In the genomic region with DNA sequence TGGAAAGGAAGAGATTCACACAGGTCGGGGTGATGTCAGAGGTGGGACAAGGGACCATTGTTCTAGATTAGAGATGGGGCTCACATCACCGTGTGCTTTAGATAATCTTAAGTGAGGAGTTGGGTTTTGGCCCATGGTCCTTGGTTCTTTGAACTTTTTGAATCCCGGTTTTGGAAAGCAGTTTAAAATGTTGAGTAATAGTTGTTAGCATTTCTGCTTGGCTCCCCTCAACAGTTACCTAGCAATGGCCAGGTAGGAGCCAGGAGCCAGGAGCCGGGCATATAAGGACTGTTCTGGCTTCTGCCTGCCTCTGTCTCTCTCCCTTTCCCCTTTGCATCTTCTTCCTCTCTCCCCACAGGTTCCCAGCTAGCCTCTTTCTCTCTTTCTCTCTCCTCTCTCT, we compare ENCODE assay signal across 28 mouse cellular contexts.
DNase-seq lines count a peak whose midpoint lies in the region; ATAC-seq and TF ChIP-seq lines count a peak whose summit lies in the region.
"Had no signal": no experiment of that assay in that cellular context is flagged by ENCODE, and none has a peak within 500 bp of the region (broad histone marks: within the 10 kb centered on the region; RNA-seq: fewer than 3 reads in every experiment).

No protein-coding gene starts in this region.

- no peak overlapping the region for H3K4me3 ChIP-seq in liver, adult 2 months (ENCODE audit: insufficient read depth, low read depth, low read length)
- H3K4me3 ChIP-seq in liver, postnatal 0 days (ENCODE audit: low read depth, low read length) = no peak overlapping the region
- H3K4me3 ChIP-seq in embryonic facial prominence, embryonic 14.5 days (ENCODE audit: low read depth, low read length) = no peak overlapping the region
- no peak overlapping the region for H3K4me3 ChIP-seq in limb, embryonic 10.5 days
- H3K4me3 ChIP-seq: gastrocnemius, adult 2 months; heart, embryonic 12.5 days; heart, embryonic 15.5 days had no signal

- no peaks in the 10 kb centered on the region for H3K9me3 ChIP-seq in liver, postnatal 0 days (ENCODE audit: low read length)
- H3K9me3 ChIP-seq in embryonic facial prominence, embryonic 14.5 days (ENCODE audit: control insufficient read depth, low read length) = peaks cover 5% of the 10 kb centered on the region
- H3K9me3 ChIP-seq in limb, embryonic 10.5 days (replicated peaks) = no peaks in the 10 kb centered on the region; the same call in 1 of the 2 replicates
- H3K9me3 ChIP-seq: heart, embryonic 15.5 days had no signal

- no peak for TF ChIP-seq POLR2A in liver, adult 2 months (IDR thresholded peaks at IDR 0.05; ENCODE audit: extremely low read depth, insufficient read depth, low read length)

- H3K27me3 ChIP-seq in liver, adult 2 months (ENCODE audit: control insufficient read depth, insufficient read depth, low read length) = no peaks in the 10 kb centered on the region
- H3K27me3 ChIP-seq in liver, postnatal 0 days (ENCODE audit: insufficient read depth, low read length) = 0 out of 2 replicates have a peak, but pooled peaks cover 2% of the 10 kb centered on the region
- no peaks in the 10 kb centered on the region for H3K27me3 ChIP-seq in embryonic facial prominence, embryonic 14.5 days (replicated peaks; ENCODE audit: control insufficient read depth, insufficient read depth, low read length)
- H3K27me3 ChIP-seq in limb, embryonic 10.5 days (ENCODE audit: low read depth, poor library complexity, severe bottlenecking) = no peaks in the 10 kb centered on the region
- H3K27me3 ChIP-seq: CH12.LX; heart, embryonic 12.5 days; heart, embryonic 15.5 days; Patski had no signal

- no peaks in the 10 kb centered on the region for H3K36me3 ChIP-seq in liver, adult 2 months (ENCODE audit: control insufficient read depth, insufficient read depth, low read length)
- no peaks in the 10 kb centered on the region for H3K36me3 ChIP-seq in liver, postnatal 0 days (replicated peaks; ENCODE audit: insufficient read depth, low read length)
- peaks cover 37% of the 10 kb centered on the region for H3K36me3 ChIP-seq in embryonic facial prominence, embryonic 14.5 days (ENCODE audit: control insufficient read depth, insufficient read depth, low read length)
- peaks cover 44% of the 10 kb centered on the region for H3K36me3 ChIP-seq in limb, embryonic 10.5 days
- H3K36me3 ChIP-seq: G1E had no signal

- H3K27ac ChIP-seq in liver, adult 2 months (replicated peaks; ENCODE audit: insufficient read depth, low read depth, low read length) = peak overlapping the region; percentile 70
- H3K27ac ChIP-seq in liver, postnatal 0 days (ENCODE audit: low read depth) = no peak overlapping the region
- 0 out of 2 replicates have a peak overlapping the region, but pooled peaks have one; percentile 59 for H3K27ac ChIP-seq in embryonic facial prominence, embryonic 14.5 days (replicated peaks; ENCODE audit: low read depth, low read length)
- H3K27ac ChIP-seq in limb, embryonic 10.5 days = peak overlapping the region; percentile 72
- H3K27ac ChIP-seq: gastrocnemius, adult 2 months; heart, embryonic 15.5 days; hindbrain, embryonic 14.5 days; hindbrain, postnatal 0 days had no signal

- TF ChIP-seq CTCF in liver, adult 2 months (IDR thresholded peaks at IDR 0.05; ENCODE audit: low read depth, low read length) = no peak
- no peak for TF ChIP-seq CTCF in liver, postnatal 0 days (IDR thresholded peaks at IDR 0.05; ENCODE audit: low read depth)

- WGBS in liver, adult 2 months = 22% methylated on average over 4 of the region's 4 CpGs
- WGBS in liver, postnatal 0 days (ENCODE audit: insufficient replicate concordance) = 52% methylated on average over 4 of the region's 4 CpGs
- 69% methylated on average over 4 of the region's 4 CpGs for WGBS in embryonic facial prominence, embryonic 14.5 days
- WGBS in limb, embryonic 10.5 days = 84% methylated on average over 4 of the region's 4 CpGs

- intact Hi-C loops in heart, postnatal 36 days (cut with DNase I) = no loop called here

- peaks cover 23% of the 10 kb centered on the region for H3K4me1 ChIP-seq in liver, adult 2 months (ENCODE audit: control insufficient read depth, insufficient read depth, low read length)
- peaks cover 6% of the 10 kb centered on the region for H3K4me1 ChIP-seq in liver, postnatal 0 days (ENCODE audit: insufficient read depth)
- peaks cover 40% of the 10 kb centered on the region for H3K4me1 ChIP-seq in embryonic facial prominence, embryonic 14.5 days (ENCODE audit: control insufficient read depth, insufficient read depth, low read length)
- peaks cover 61% of the 10 kb centered on the region for H3K4me1 ChIP-seq in limb, embryonic 10.5 days

- peak; percentile 93 for DNase-seq in liver, adult 2 months (ENCODE audit: extremely low read depth, low read depth, low spot score)
- no peak for DNase-seq in liver, postnatal 0 days
- no peak for DNase-seq in embryonic facial prominence, embryonic 14.5 days (ENCODE audit: low spot score)
- no peak for DNase-seq in limb, embryonic 10.5 days (ENCODE audit: low spot score)
- DNase-seq in spleen, postnatal 14 days (ENCODE audit: low spot score in 2 of 2) = no peak
- no peak for DNase-seq in heart, postnatal 36 days
- DNase-seq: adrenal gland, postnatal 10 days; adrenal gland, postnatal 36 days; B cell, adult 2 months; cerebellum, adult 18-20 months; cerebellum, adult 9-10 months; cerebellum, postnatal 14 days; forebrain, postnatal 0 days; gastrocnemius, adult 2 months; gastrocnemius, postnatal 14 days; heart, adult 11 months; heart, postnatal 10 days; heart, postnatal 4 days had no signal

- no peak for ATAC-seq in liver, postnatal 0 days
- ATAC-seq in embryonic facial prominence, embryonic 14.5 days (ENCODE audit: low read depth) = no peak
- ATAC-seq: forebrain, embryonic 14.5 days; forebrain, postnatal 0 days; hindbrain, postnatal 0 days; inflammation-experienced regulatory T-cells, adult 6 months; intestine, embryonic 16.5 days; Patski had no signal

- no peak for TF ChIP-seq EP300 in liver, postnatal 0 days (IDR thresholded peaks at IDR 0.05; ENCODE audit: low read depth)

- H3K9ac ChIP-seq in liver, adult 2 months (ENCODE audit: low read depth, low read length) = no peak overlapping the region
- H3K9ac ChIP-seq in liver, postnatal 0 days (replicated peaks) = no peak overlapping the region
- no peak overlapping the region for H3K9ac ChIP-seq in embryonic facial prominence, embryonic 14.5 days (ENCODE audit: low read depth, low read length)
- H3K9ac ChIP-seq: forebrain, postnatal 0 days; heart, embryonic 12.5 days; heart, embryonic 15.5 days; hindbrain, embryonic 14.5 days had no signal

- no peaks in the 10 kb centered on the region for H3K79me2 ChIP-seq in liver, adult 2 months (ENCODE audit: control insufficient read depth, insufficient read depth, low read length)

- H3K4me2 ChIP-seq in liver, postnatal 0 days (ENCODE audit: low read depth, low read length) = no peak overlapping the region
- H3K4me2 ChIP-seq in embryonic facial prominence, embryonic 14.5 days (ENCODE audit: low read depth, low read length) = no peak overlapping the region
- H3K4me2 ChIP-seq: heart, embryonic 12.5 days; heart, embryonic 15.5 days; hindbrain, embryonic 14.5 days had no signal
